Mouse (Mus musculus) ovary, postnatal 14 days (tissue): ENCODE measurements around the gene Sdc3.

Source experiments
- DNase-seq: peaks from one replicate; pipeline ENCODE4 v3.0.0; 2022; ENCODE audit warnings: low spot score

Gene Sdc3

DNA sequence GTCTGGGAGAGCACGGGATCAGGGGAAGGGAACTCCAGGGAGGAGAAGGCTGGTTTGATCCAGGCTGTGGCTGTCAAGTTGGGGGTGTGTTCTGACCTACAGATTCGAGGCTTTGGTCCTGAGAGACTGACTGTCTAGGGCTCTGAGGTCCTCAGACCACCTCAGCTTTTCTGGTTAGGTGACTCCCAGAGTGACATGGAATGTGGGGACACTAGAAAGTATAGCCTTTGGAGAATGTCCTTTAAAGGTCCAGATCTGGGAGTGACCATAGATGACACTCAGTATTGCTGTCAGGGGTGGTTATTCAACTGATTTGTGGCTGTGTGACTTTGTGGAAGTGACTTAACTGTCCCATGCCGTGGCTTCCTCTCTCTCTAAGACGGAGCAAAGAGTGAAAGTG is 2.4 kb downstream of the Sdc3 start:
- no peak for DNase-seq

DNA sequence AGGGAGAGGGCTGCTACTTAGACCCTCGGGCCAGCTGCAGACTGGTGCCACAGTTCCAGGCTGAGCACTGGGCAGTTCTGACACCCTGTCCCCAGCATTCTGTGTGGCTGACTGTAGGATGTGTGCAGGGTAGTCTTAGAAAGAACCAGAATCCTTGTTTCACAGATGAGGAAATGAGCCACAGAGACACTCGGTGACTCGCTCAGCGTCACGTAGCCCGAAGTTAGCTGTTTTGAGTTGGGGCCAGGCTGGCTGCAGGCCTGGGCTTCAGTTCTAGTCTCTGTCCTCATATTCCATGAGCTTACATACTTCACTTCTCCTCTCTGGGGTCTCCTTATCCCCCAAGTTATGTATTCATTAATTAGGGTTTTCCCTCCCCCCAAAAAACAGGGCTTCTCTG is 3.6 kb downstream of the Sdc3 start:
- no peak for DNase-seq

- DNase-seq, result no peak
Measured at GRCm38 (mm10) chr4:130797201-130798051, 5.1 kb downstream of the Sdc3 start.

DNA sequence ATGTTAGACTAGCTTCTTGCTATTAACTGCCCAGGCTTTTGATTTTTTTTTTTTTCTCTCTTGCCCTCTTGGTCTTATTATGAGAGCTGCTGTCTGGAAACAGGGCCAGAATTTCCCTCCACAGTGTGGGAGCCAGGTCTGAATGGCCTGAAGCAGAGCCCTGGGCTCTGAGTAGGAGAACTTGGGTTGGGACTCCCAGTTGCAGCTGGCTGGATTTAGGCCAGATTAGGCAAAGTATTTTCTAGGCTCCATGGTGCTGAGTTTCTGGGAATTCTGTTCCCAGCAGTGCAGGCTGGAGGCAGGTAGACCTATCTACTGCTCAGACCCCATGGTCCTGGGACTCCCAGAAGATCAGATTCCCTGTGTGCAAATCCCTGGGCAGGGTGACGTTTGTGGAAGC is 6.1 kb downstream of the Sdc3 start:
- DNase-seq, result no peak

DNA sequence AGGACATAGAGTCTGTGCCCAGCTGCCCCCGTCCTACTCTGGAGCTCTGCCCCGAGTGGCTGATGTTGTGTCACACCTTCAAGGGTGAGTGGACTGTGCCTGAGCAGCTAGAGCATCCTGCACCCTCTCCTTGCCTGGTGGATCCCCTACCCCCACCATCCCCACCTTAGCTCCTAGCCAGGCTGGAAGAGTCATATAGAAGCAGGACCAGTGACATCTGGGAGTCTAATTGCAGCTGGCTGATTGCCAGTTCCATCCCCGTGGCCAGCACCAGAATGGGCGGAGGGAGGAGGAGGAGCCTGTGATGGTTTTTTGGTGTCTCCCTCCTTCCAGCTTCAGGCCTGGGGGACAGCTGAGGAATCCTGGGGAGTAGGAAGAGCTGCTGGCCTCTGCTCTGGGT is 6.8 kb downstream of the Sdc3 start:
- no peak for DNase-seq

GRCm38 (mm10) chr4:130799582-130799981 is 7.2 kb downstream of the Sdc3 start:
- no peak for DNase-seq

GRCm38 (mm10) chr4:130800147-130800546 is 7.8 kb downstream of the Sdc3 start:
- no peak for DNase-seq

DNA sequence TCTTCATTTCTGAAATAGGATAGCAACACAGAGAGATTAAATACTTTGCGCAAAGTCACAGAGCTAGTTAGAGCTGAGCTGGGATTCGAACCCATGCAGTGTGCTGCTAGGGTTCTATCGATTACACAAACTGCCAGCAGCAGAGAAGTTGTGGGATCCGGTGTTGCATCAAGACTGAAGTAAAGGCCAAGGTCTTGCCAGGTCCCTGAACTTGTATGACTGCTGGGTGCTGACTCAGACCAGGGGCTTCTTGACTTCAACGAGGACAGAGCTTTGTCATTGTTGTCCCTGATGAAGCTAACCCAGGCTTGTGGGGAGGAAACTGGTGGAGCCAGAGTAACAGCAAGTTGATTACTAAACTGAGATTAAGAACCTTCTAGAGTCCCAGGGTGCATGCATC is 8.9 kb downstream of the Sdc3 start:
- no peak for DNase-seq

DNA sequence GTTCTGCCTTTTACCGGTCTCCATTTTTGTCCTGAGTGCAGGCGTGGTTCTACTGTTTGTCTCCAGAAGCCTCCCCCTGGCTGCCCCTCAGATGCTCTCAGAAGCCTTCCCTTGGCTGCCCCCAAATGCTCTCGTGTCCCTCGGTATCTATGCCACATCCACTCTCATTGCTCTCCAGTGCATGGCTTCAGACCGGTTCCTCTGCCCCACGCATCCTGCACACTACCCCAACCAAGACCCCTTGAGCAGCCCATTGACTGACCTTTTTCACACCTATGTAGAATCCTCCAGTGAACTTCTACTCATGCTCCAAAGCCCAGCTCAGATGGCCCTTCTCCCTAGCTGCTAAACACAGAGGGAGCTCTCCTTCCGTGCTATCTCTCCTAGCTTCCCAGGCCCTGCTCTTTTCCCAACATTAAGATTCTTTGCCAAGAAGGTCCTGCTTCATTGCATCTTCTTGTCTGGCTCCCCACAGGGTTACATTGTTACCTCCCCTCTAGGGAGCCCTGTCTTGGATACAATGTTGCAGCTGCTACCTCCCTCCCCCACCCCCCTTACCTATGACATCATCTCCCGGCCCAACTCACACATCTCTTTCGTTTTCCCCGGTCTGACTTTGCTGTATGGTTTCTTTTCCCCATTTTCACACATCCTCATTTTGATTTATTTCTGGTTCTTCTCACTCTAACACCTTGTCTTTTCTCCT is 9.4 kb downstream of the Sdc3 start:
- no peak for DNase-seq

DNA sequence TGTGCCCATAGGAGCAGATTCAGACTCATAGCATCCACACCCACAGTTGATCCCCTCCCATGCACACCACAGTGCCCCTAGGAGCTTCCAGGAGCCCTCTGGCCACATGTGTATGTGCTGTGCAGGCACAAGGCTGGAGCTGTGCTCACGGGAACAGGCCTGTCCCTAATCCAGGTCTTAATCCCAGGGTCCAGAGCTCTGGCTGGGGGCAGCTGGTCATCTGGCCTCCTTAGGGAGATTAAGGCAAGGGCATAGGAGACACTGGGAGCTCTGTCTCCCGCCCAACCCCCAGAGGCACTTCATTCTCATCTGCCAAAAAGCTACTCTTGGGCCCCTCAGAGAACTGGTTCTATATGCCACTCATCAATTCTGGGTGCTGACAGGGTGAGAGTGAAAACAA is 11.3 kb downstream of the Sdc3 start:
- DNase-seq, result no peak

- DNase-seq, result no peak
Measured at GRCm38 (mm10) chr4:130804292-130804691, 12.0 kb downstream of the Sdc3 start.

GRCm38 (mm10) chr4:130804771-130805361 is 12.5 kb downstream of the Sdc3 start:
- no peak for DNase-seq

GRCm38 (mm10) chr4:130805746-130806145 is 13.4 kb downstream of the Sdc3 start:
- no peak for DNase-seq

DNA sequence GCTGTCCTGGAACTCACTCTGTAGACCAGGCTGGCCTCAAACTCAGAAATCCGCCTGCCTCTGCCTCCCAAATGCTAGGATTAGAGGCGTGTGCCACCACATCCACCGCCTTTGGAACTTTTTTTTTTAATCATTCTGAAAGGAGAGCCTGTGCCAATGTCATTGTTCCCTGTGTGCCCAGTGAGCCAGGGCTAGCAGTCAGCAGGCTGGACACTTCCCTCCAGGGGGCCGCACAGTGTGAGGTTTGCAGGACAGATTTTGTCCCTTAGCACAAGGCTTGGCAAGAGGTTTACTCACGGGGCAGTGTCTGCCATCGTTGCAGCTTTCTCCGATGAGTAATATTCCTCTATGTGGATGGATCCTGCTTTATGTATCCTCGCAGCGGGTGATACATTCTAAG is 14.4 kb downstream of the Sdc3 start:
- no peak for DNase-seq

GRCm38 (mm10) chr4:130809784-130810183 is 17.4 kb downstream of the Sdc3 start:
- DNase-seq, result no peak

GRCm38 (mm10) chr4:130810845-130811244 is 18.5 kb downstream of the Sdc3 start:
- DNase-seq, result no peak

GRCm38 (mm10) chr4:130811385-130811784 is 19.0 kb downstream of the Sdc3 start:
- no peak for DNase-seq

GRCm38 (mm10) chr4:130813958-130814357 is 21.6 kb downstream of the Sdc3 start:
- no peak for DNase-seq

GRCm38 (mm10) chr4:130814742-130815330 is 22.5 kb downstream of the Sdc3 start:
- no peak for DNase-seq

GRCm38 (mm10) chr4:130815860-130816259 is 23.5 kb downstream of the Sdc3 start:
- no peak for DNase-seq

DNA sequence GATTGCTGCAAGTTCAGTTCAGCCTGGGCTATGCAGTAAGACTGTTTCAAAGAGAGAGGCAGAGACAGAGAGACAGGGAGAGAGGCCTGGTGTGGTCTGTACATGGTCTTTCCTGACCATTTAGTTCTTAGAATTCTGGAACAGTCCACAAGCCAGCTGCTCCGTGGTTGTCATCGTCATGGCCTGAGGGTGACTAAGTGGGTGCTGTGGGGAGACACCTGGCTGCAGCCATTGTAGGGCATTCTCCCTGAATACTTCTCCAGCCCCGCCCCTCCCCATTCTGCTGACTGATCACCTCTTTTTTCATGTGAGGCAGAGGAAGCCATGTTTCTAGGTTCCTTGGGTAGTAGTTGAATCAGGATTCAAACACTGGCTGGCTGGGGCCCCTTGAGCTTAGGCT is 27.5 kb downstream of the Sdc3 start:
- DNase-seq, result no peak

GRCm38 (mm10) chr4:130820594-130821255 is 28.4 kb downstream of the Sdc3 start:
- no peak for DNase-seq
